In genomic region chr7:62179387-62179786, GRCm38 (mm10) we compare ENCODE assay signal across 12 mouse cellular contexts.
DNase-seq lines count a peak whose midpoint lies in the region; ATAC-seq and TF ChIP-seq lines count a peak whose summit lies in the region.
"Had no signal": no experiment of that assay in that cellular context is flagged by ENCODE, and none has a peak within 500 bp of the region (broad histone marks: within the 10 kb centered on the region; RNA-seq: fewer than 3 reads in every experiment).

No protein-coding gene starts in this region.

- peak; percentile 22 to 24 for DNase-seq in cerebellum, postnatal 10 days
- no peak for DNase-seq in cerebellum, adult 11 months
- no peak for DNase-seq in left cerebral cortex, adult 2 months (ENCODE audit: extremely low spot score in 1 of 2, low spot score in 2 of 2)
- no peak for DNase-seq in left cerebral cortex, adult 8-10 months (ENCODE audit: low spot score in 2 of 2)
- DNase-seq in MEL (ENCODE audit: low read depth, low spot score): peak; percentile 4
- peak; percentile 1 for DNase-seq in embryo, embryonic 11.5 days (ENCODE audit: low read depth, low spot score)
- no peak for DNase-seq in thymus, postnatal 36 days
- DNase-seq: cerebellum, postnatal 36 days; lung, adult 18-20 months; right cerebral cortex, postnatal 25 days had no signal

- no peak for ATAC-seq in erythroblast, adult 5-6 weeks (replicated peaks; ENCODE audit: low FRiP score, poor library complexity, severe bottlenecking)
- ATAC-seq: intestine, embryonic 16.5 days had no signal

- H3K36me3 ChIP-seq in MEL (ENCODE audit: control insufficient read depth in 1 of 2, insufficient read depth in 2 of 2, low read length in 2 of 2): no peaks in the 10 kb centered on the region

- peak; percentile 36 for TF ChIP-seq CTCF in left cerebral cortex, adult 2 months (IDR thresholded peaks at IDR 0.05)
- no peak; a peak in 1 of 6 replicates for TF ChIP-seq CTCF in MEL (IDR thresholded peaks at IDR 0.05 in 2 of 3, conservative IDR thresholded peaks at IDR 0.05 in 1 of 3; ENCODE audit: control insufficient read depth in 1 of 3, insufficient read depth in 1 of 3, low read depth in 2 of 3, low read length in 3 of 3, poor library complexity in 1 of 3, severe bottlenecking in 1 of 3)

- H3K9ac ChIP-seq in MEL (ENCODE audit: control insufficient read depth, low read depth, low read length, poor library complexity, severe bottlenecking): no peak overlapping the region

- no peak overlapping the region for H3K27ac ChIP-seq in left cerebral cortex, adult 2 months
- no peak overlapping the region for H3K27ac ChIP-seq in MEL (ENCODE audit: control insufficient read depth, low read depth, low read length)

- no peaks in the 10 kb centered on the region for H3K4me1 ChIP-seq in MEL (ENCODE audit: control insufficient read depth in 1 of 2, insufficient read depth in 2 of 2, low read length in 2 of 2)

- no peaks in the 10 kb centered on the region for H3K9me3 ChIP-seq in MEL (replicated peaks; ENCODE audit: insufficient read depth, low read length)

- no peaks in the 10 kb centered on the region for H3K79me2 ChIP-seq in MEL (ENCODE audit: control insufficient read depth, insufficient read depth, low read length, poor library complexity)

- intact Hi-C loops in left cerebral cortex, adult 2 months (cut with DNase I): no loop called here

- no peaks in the 10 kb centered on the region for H3K27me3 ChIP-seq in MEL (ENCODE audit: control insufficient read depth in 1 of 2, insufficient read depth in 2 of 2, low read length in 2 of 2)

- no peak for TF ChIP-seq POLR2A in MEL (IDR thresholded peaks at IDR 0.05; ENCODE audit: control insufficient read depth in 1 of 2, insufficient read depth in 1 of 2, low read depth in 1 of 2, low read length in 2 of 2, poor library complexity in 1 of 2)

- no peak for TF ChIP-seq RAD21 in MEL (IDR thresholded peaks at IDR 0.05; ENCODE audit: low read depth, low read length)

- no peak for TF ChIP-seq EP300 in MEL (IDR thresholded peaks at IDR 0.05; ENCODE audit: low read depth in 1 of 2, low read length in 2 of 2)

- no peak overlapping the region for H3K4me3 ChIP-seq in left cerebral cortex, adult 2 months
- no peak overlapping the region for H3K4me3 ChIP-seq in MEL (ENCODE audit: control insufficient read depth in 1 of 2, insufficient read depth in 1 of 2, low read depth in 2 of 2, low read length in 2 of 2)

TF ChIP-seq in MEL, 35 proteins besides CTCF, POLR2A, EP300 and RAD21:
- TF ChIP-seq CHD2 (IDR thresholded peaks at IDR 0.05; ENCODE audit: low read length) (no peak), GABPA (IDR thresholded peaks at IDR 0.05; ENCODE audit: low read depth, low read length) (no peak), MYC (IDR thresholded peaks at IDR 0.05; ENCODE audit: low read depth, low read length) (no peak), KAT2A (conservative IDR thresholded peaks at IDR 0.05; ENCODE audit: low read depth, low read length) (no peak), TBP (IDR thresholded peaks at IDR 0.05; ENCODE audit: low read depth, low read length) (no peak), SIN3A (IDR thresholded peaks at IDR 0.05; ENCODE audit: low read length) (no peak), TCF12 (IDR thresholded peaks at IDR 0.05; ENCODE audit: low read depth, low read length) (no peak), ZMIZ1 (IDR thresholded peaks at IDR 0.05; ENCODE audit: low read depth, low read length) (no peak), JUND (IDR thresholded peaks at IDR 0.05; ENCODE audit: low read depth, low read length) (no peak), ZNF384 (IDR thresholded peaks at IDR 0.05; ENCODE audit: low read depth, low read length) (no peak), GATA1 (IDR thresholded peaks at IDR 0.05; ENCODE audit: low read depth, low read length) (no peak), E2F4 (IDR thresholded peaks at IDR 0.05; ENCODE audit: borderline replicate concordance, low read depth, low read length) (no peak), MAX (IDR thresholded peaks at IDR 0.05; ENCODE audit: low read length) (no peak), MAZ (IDR thresholded peaks at IDR 0.05; ENCODE audit: low read depth, low read length) (no peak), CHD1 (IDR thresholded peaks at IDR 0.05; ENCODE audit: low read depth, low read length) (no peak), NELFE (IDR thresholded peaks at IDR 0.05; ENCODE audit: low read depth, low read length) (no peak), MEF2A (IDR thresholded peaks at IDR 0.05; ENCODE audit: extremely low read depth, insufficient replicate concordance, low read depth, low read length, poor library complexity, severe bottlenecking) (no peak), POLR2AphosphoS5 (IDR thresholded peaks at IDR 0.05; ENCODE audit: borderline replicate concordance, low read depth, low read length) (no peak)

Comparison
In these comparisons a context has a peak if more than half of its experiments do, and no peak if none do; other contexts are left out.
1. DNase-seq: peak in cerebellum, postnatal 10 days (2 of 2), MEL (single experiment) and embryo, embryonic 11.5 days (single experiment); none in cerebellum, adult 11 months (single experiment), left cerebral cortex, adult 2 months (0 of 2), left cerebral cortex, adult 8-10 months (0 of 2) and thymus, postnatal 36 days (0 of 2).